Mouse (Mus musculus) neutrophil, adult 83 days (primary cell): ENCODE data around the gene Gm16181. TPM values are rescaled to one million over a fixed set of nuclear protein-coding genes. Genes with fewer than 3 reads are reported as not detected.

Experiments
- total RNA-seq, 2 experiments: library from RNA; stranded (reverse); gene quantifications; one replicate each; pipeline ENCODE4 v1.2.4; 2023

Gm16181 gene
- not detected for total RNA-seq

GRCm38 (mm10) chr17:35220156-35220952 lies at the start of gene Gm16181:
TSS of gene Gm16181 (plus strand) at chr17:35220834.

GRCm38 (mm10) chr17:35175968-35176367 lies 44.7 kb upstream of the Gm16181 start, which contains the start of gene Aif1:
TSS of gene Aif1 (minus strand) at chr17:35176068.

GRCm38 (mm10) chr17:35187959-35188610 lies 32.5 kb upstream of the Gm16181 start, which contains the start of gene Lst1:
TSS of gene Lst1 (minus strand) at chr17:35188439.

GRCm38 (mm10) chr17:35193881-35194843 lies 26.5 kb upstream of the Gm16181 start, which contains the start of gene Ltb:
TSS of gene Ltb (plus strand) at chr17:35194439.

GRCm38 (mm10) chr17:35201787-35202186 lies 18.8 kb upstream of the Gm16181 start, which contains the start of gene Tnf:
TSS of gene Tnf (minus strand) at chr17:35202007.

GRCm38 (mm10) chr17:35204494-35205379 lies 15.9 kb upstream of the Gm16181 start, which contains the start of gene Lta:
TSS of gene Lta (minus strand) at chr17:35205351.

GRCm38 (mm10) chr17:35233114-35233980 lies 12.7 kb downstream of the Gm16181 start, which contains the start of gene Atp6v1g2:
TSS of gene Atp6v1g2 (plus strand) at chr17:35233660.

GRCm38 (mm10) chr17:35235614-35236389 lies 15.2 kb downstream of the Gm16181 start, which contains the start of gene Nfkbil1:
TSS of gene Nfkbil1 (minus strand) at chr17:35235792.

GRCm38 (mm10) chr17:35241305-35242014 lies 20.8 kb downstream of the Gm16181 start, which contains the start of gene Ddx39b:
TSS of gene Ddx39b (plus strand) at chr17:35241746.

GRCm38 (mm10) chr17:35262664-35263522 lies 42.3 kb downstream of the Gm16181 start, which contains the start of gene H2-D1:
TSS of gene H2-D1 (plus strand) at chr17:35262730.

Other genes starting within 250 kb of the Gm16181 start
- 100 to 1,000 TPM in 1 of 2 experiments, 10 to 100 TPM in 1; 86.4 to 244 TPM for gene Hspa1a, start 248.7 kb upstream of the Gm16181 start, total RNA-seq
- under 1 TPM in 1 of 2 experiments, not detected in 1; 0.20 TPM for gene Hspa1l, start 248.1 kb upstream of the Gm16181 start, total RNA-seq
- gene Lsm2, start 239.0 kb upstream of the Gm16181 start, total RNA-seq: 10 to 100 TPM; 41.4 to 45.7 TPM
- gene Vars, start 219.8 kb upstream of the Gm16181 start, total RNA-seq: 10 to 100 TPM; 61.7 to 68.3 TPM
- gene Vwa7, start 204.3 kb upstream of the Gm16181 start, total RNA-seq: under 1 TPM in 1 of 2 experiments, not detected in 1; 0.15 TPM
- gene Sapcd1, start 192.8 kb upstream of the Gm16181 start, total RNA-seq: 1 to 10 TPM; 1.3 to 2.1 TPM
- gene Msh5, start 174.1 kb upstream of the Gm16181 start, total RNA-seq: 10 to 100 TPM; 11.5 to 12.5 TPM
- 100 to 1,000 TPM; 262 to 285 TPM for gene Clic1, start 170.9 kb upstream of the Gm16181 start, total RNA-seq
- 1 to 10 TPM; 2.5 to 3.1 TPM for gene Ddah2, start 161.8 kb upstream of the Gm16181 start, total RNA-seq
- gene Ly6g6c, start 155.4 kb upstream of the Gm16181 start, total RNA-seq: 1 to 10 TPM in 1 of 2 experiments, not detected in 1; 1.0 TPM
- gene Mpig6b, start 154.7 kb upstream of the Gm16181 start, total RNA-seq: under 1 TPM in 1 of 2 experiments, not detected in 1; 0.26 TPM
- gene Ly6g6e, start 143.9 kb upstream of the Gm16181 start, total RNA-seq: not detected
- not detected for gene Ly6g6d, start 142.8 kb upstream of the Gm16181 start, total RNA-seq
- gene Ly6g6f, start 135.2 kb upstream of the Gm16181 start, total RNA-seq: under 1 TPM in 1 of 2 experiments, not detected in 1; 0.35 TPM
- 10 to 100 TPM; 50.2 to 58.4 TPM for gene Abhd16a, start 131.6 kb upstream of the Gm16181 start, total RNA-seq
- not detected for gene Ly6g5c, start 112.6 kb upstream of the Gm16181 start, total RNA-seq
- 10 to 100 TPM; 13.5 to 16.4 TPM for gene Ly6g5b, start 105.4 kb upstream of the Gm16181 start, total RNA-seq
- gene Gpank1, start 99.4 kb upstream of the Gm16181 start, total RNA-seq: 10 to 100 TPM; 20.2 to 26.5 TPM
- 100 to 1,000 TPM; 172 TPM for gene Csnk2b, start 98.8 kb upstream of the Gm16181 start, total RNA-seq
- gene D17H6S53E, start 94.5 kb upstream of the Gm16181 start, total RNA-seq: 10 to 100 TPM; 16.4 to 24.3 TPM
- gene Apom, start 88.8 kb upstream of the Gm16181 start, total RNA-seq: under 1 TPM in 1 of 2 experiments, not detected in 1; 0.42 TPM
- gene Bag6, start 85.7 kb upstream of the Gm16181 start, total RNA-seq: 100 to 1,000 TPM; 222 to 226 TPM
- 100 to 1,000 TPM; 180 to 195 TPM for gene Prrc2a, start 55.9 kb upstream of the Gm16181 start, total RNA-seq
- gene Aif1, start 44.8 kb upstream of the Gm16181 start, total RNA-seq: 10 to 100 TPM; 18.0 to 18.3 TPM
- 100 to 1,000 TPM; 564 to 656 TPM for gene Lst1, start 32.4 kb upstream of the Gm16181 start, total RNA-seq
- gene Ltb, start 26.4 kb upstream of the Gm16181 start, total RNA-seq: 10 to 100 TPM; 84.2 to 91.5 TPM
- 10 to 100 TPM; 71.0 to 84.1 TPM for gene Tnf, start 18.8 kb upstream of the Gm16181 start, total RNA-seq
- not detected for gene Lta, start 15.5 kb upstream of the Gm16181 start, total RNA-seq
- 1 to 10 TPM; 2.2 to 4.8 TPM for gene Atp6v1g2, start 12.8 kb downstream of the Gm16181 start, total RNA-seq
- 10 to 100 TPM; 18.6 to 19.5 TPM for gene Nfkbil1, start 15.0 kb downstream of the Gm16181 start, total RNA-seq
- gene Ddx39b, start 20.9 kb downstream of the Gm16181 start, total RNA-seq: 100 to 1,000 TPM; 208 to 239 TPM
- gene H2-D1, start 41.9 kb downstream of the Gm16181 start, total RNA-seq: 1,000 to 10,000 TPM; 1,522 to 1,549 TPM
- gene H2-Q1, start 99.6 kb downstream of the Gm16181 start, total RNA-seq: 1 to 10 TPM; 6.7 to 6.9 TPM
- gene H2-Q2, start 121.4 kb downstream of the Gm16181 start, total RNA-seq: 1 to 10 TPM; 5.5 to 6.4 TPM
- gene H2-Q4, start 158.8 kb downstream of the Gm16181 start, total RNA-seq: 10 to 100 TPM; 73.7 to 78.8 TPM
- gene H2-Q6, start 204.0 kb downstream of the Gm16181 start, total RNA-seq: 10 to 100 TPM; 16.6 to 19.4 TPM
- 10 to 100 TPM; 15.6 to 18.5 TPM for gene H2-Q7, start 218.3 kb downstream of the Gm16181 start, total RNA-seq
- 10 to 100 TPM; 52.2 to 52.4 TPM for gene H2-Q10, start 249.3 kb downstream of the Gm16181 start, total RNA-seq